Mouse (Mus musculus): ENCODE results near the gene Lrfn5.

Gene Lrfn5

GRCm38 (mm10) chr12:61522829-61523370 is at the start of gene Lrfn5:
TSS of gene Lrfn5 (plus strand) at chr12:61523150.
- DNase-seq: peak; percentile 44

GRCm38 (mm10) chr12:61521501-61522147 is 1.3 kb upstream of the Lrfn5 start:
- peak; percentile 3 for DNase-seq

- no peak for DNase-seq
These were observed 662 bp upstream of the Lrfn5 start for GRCm38 (mm10) chr12:61522148-61522828.

GRCm38 (mm10) chr12:61523631-61524182 is 757 bp downstream of the Lrfn5 start:
- DNase-seq: no peak

- DNase-seq: peak; percentile 3
These were observed 1.3 kb downstream of the Lrfn5 start for GRCm38 (mm10) chr12:61524183-61524651.

- DNase-seq: peak; percentile 18
These were observed 3.2 kb downstream of the Lrfn5 start for GRCm38 (mm10) chr12:61526199-61526598.

- DNase-seq: no peak
These were observed 57.0 kb downstream of the Lrfn5 start for GRCm38 (mm10) chr12:61579949-61580348.

GRCm38 (mm10) chr12:61600305-61600704 is 77.4 kb downstream of the Lrfn5 start:
- no peak for DNase-seq

GRCm38 (mm10) chr12:61607871-61608270 is 84.9 kb downstream of the Lrfn5 start:
- DNase-seq: no peak

GRCm38 (mm10) chr12:61610081-61610480 is 87.1 kb downstream of the Lrfn5 start:
- DNase-seq: no peak

GRCm38 (mm10) chr12:61624532-61624931 is 101.6 kb downstream of the Lrfn5 start:
- DNase-seq: no peak

- DNase-seq: no peak
These were observed 131.4 kb downstream of the Lrfn5 start for GRCm38 (mm10) chr12:61654380-61654779.

GRCm38 (mm10) chr12:61723158-61723557 is 200.2 kb downstream of the Lrfn5 start:
- DNase-seq: no peak

- no peak for DNase-seq
These were observed 284.2 kb downstream of the Lrfn5 start for GRCm38 (mm10) chr12:61807073-61807605.

- no peak for DNase-seq
These were observed 300.7 kb downstream of the Lrfn5 start for GRCm38 (mm10) chr12:61823601-61824000.

GRCm38 (mm10) chr12:61826311-61826710 is 303.4 kb downstream of the Lrfn5 start:
- no peak for DNase-seq

GRCm38 (mm10) chr12:61842599-61843291 is 319.8 kb downstream of the Lrfn5 start:
- DNase-seq: no peak

- DNase-seq: no peak
These were observed 331.2 kb downstream of the Lrfn5 start for GRCm38 (mm10) chr12:61854183-61854582.

All from liver (tissue).